In the genomic region with DNA sequence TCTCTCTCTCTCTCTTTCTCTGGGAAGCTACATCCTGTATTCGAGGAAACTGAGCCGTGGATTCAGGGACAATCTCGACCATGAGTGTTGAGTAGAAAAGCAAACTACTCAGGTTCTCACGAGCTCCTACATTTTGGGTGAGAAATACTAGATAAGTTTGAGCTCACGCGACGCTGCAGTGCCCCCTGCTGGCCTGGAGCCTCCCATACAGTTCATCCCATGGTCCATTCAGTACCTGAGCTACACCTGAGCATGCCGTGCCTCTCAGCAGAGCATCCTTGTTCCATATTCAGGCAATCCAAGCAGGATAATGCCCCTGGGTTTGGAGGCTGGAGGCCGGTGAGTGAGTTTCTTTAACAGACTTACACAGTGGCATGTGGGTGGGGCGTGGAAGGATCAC, we compare ENCODE assay signal across 9 mouse cellular contexts. TPM values are rescaled to one million over a fixed set of nuclear protein-coding genes. Genes with fewer than 3 reads are reported as not detected.
DNase-seq lines count a peak whose midpoint lies in the region; ATAC-seq and TF ChIP-seq lines count a peak whose summit lies in the region.
"Had no signal": no experiment of that assay in that cellular context is flagged by ENCODE, and none has a peak within 500 bp of the region (broad histone marks: within the 10 kb centered on the region; RNA-seq: fewer than 3 reads in every experiment).

No protein-coding gene starts in this region.

- DNase-seq in kidney, adult 18-20 months, result peak; percentile 73
- peak; percentile 37 to 46 for DNase-seq in adrenal gland, postnatal 4 days (ENCODE audit: low spot score in 2 of 2)
- DNase-seq in limb, embryonic 11.5 days (ENCODE audit: low spot score), result peak; percentile 85
- DNase-seq in testis, postnatal 14 days (ENCODE audit: low spot score), result peak; percentile 46

- no peak for ATAC-seq in kidney, embryonic 14.5 days (ENCODE audit: low FRiP score, low TSS enrichment)
- peak; percentile 85 to 87 for ATAC-seq in hematopoietic stem cell, adult 5-6 weeks (replicated peaks in 1 of 2; ENCODE audit: insufficient read depth in 1 of 2, low FRiP score in 2 of 2, low TSS enrichment in 1 of 2, low read depth in 1 of 2, poor library complexity in 2 of 2, severe bottlenecking in 2 of 2)
- 0 out of 2 replicates have a peak, but pooled peaks have one; percentile 31 for ATAC-seq in limb, embryonic 11.5 days (ENCODE audit: insufficient number of reproducible peaks, low FRiP score, low TSS enrichment, low read depth)
- peak; percentile 27; the same call in 1 of the 2 replicates for ATAC-seq in neural tube, embryonic 13.5 days (ENCODE audit: low read depth)

- no peaks in the 10 kb centered on the region for H3K9me3 ChIP-seq in kidney, embryonic 14.5 days (ENCODE audit: control insufficient read depth, low read length)
- no peaks in the 10 kb centered on the region for H3K9me3 ChIP-seq in limb, embryonic 11.5 days (ENCODE audit: control insufficient read depth, low read length)
- no peaks in the 10 kb centered on the region for H3K9me3 ChIP-seq in neural tube, embryonic 13.5 days

- TF ChIP-seq POLR2A in embryonic fibroblast, embryonic 13.5 days (IDR thresholded peaks at IDR 0.05; ENCODE audit: low read depth, low read length), result no peak

- no peak overlapping the region for H3K4me2 ChIP-seq in kidney, embryonic 14.5 days (replicated peaks; ENCODE audit: low read depth, low read length)
- H3K4me2 ChIP-seq in limb, embryonic 11.5 days (ENCODE audit: low read depth, severe bottlenecking), result no peak overlapping the region
- H3K4me2 ChIP-seq in neural tube, embryonic 13.5 days, result no peak overlapping the region

- peak; percentile 93 for TF ChIP-seq CTCF in embryonic fibroblast, embryonic 13.5 days (IDR thresholded peaks at IDR 0.05; ENCODE audit: borderline replicate concordance, insufficient read depth, low read length)

- H3K4me1 ChIP-seq in kidney, embryonic 14.5 days (ENCODE audit: control insufficient read depth, insufficient read depth, low read length), result no peaks in the 10 kb centered on the region
- no peaks in the 10 kb centered on the region for H3K4me1 ChIP-seq in embryonic fibroblast, embryonic 13.5 days (ENCODE audit: control insufficient read depth, insufficient read depth, low read length)
- no peaks in the 10 kb centered on the region for H3K4me1 ChIP-seq in limb, embryonic 11.5 days (ENCODE audit: control insufficient read depth, insufficient read depth, low read length)
- no peaks in the 10 kb centered on the region for H3K4me1 ChIP-seq in neural tube, embryonic 13.5 days (replicated peaks)

- 17% methylated on average over 10 of the region's 10 CpGs for WGBS in kidney, embryonic 14.5 days
- 19% methylated on average over 10 of the region's 10 CpGs for WGBS in limb, embryonic 11.5 days
- WGBS in neural tube, embryonic 13.5 days, result 22% methylated on average over 10 of the region's 10 CpGs

- no peaks in the 10 kb centered on the region for H3K36me3 ChIP-seq in kidney, embryonic 14.5 days (ENCODE audit: control insufficient read depth, insufficient read depth, low read length)
- H3K36me3 ChIP-seq in limb, embryonic 11.5 days (ENCODE audit: control insufficient read depth, insufficient read depth, low read length), result no peaks in the 10 kb centered on the region
- H3K36me3 ChIP-seq in neural tube, embryonic 13.5 days, result no peaks in the 10 kb centered on the region

- H3K4me3 ChIP-seq in kidney, embryonic 14.5 days (ENCODE audit: low read length), result no peak overlapping the region
- H3K4me3 ChIP-seq in embryonic fibroblast, embryonic 13.5 days (ENCODE audit: insufficient read depth, low read length), result no peak overlapping the region
- no peak overlapping the region for H3K4me3 ChIP-seq in limb, embryonic 11.5 days (ENCODE audit: low read depth, low read length)
- H3K4me3 ChIP-seq in neural tube, embryonic 13.5 days, result no peak overlapping the region

- H3K27me3 ChIP-seq in kidney, embryonic 14.5 days (ENCODE audit: control insufficient read depth, insufficient read depth, low read length), result no peaks in the 10 kb centered on the region
- no peaks in the 10 kb centered on the region for H3K27me3 ChIP-seq in limb, embryonic 11.5 days (ENCODE audit: control insufficient read depth, insufficient read depth, low read length)
- H3K27me3 ChIP-seq in neural tube, embryonic 13.5 days, result no peaks in the 10 kb centered on the region

- no peak overlapping the region for H3K9ac ChIP-seq in kidney, embryonic 14.5 days (ENCODE audit: low read depth, low read length)
- no peak overlapping the region for H3K9ac ChIP-seq in limb, embryonic 11.5 days (ENCODE audit: low read length)
- no peak overlapping the region for H3K9ac ChIP-seq in neural tube, embryonic 13.5 days

- H3K27ac ChIP-seq in kidney, embryonic 14.5 days (ENCODE audit: low read depth, low read length), result no peak overlapping the region
- no peak overlapping the region for H3K27ac ChIP-seq in embryonic fibroblast, embryonic 13.5 days (ENCODE audit: insufficient read depth, low read length)
- H3K27ac ChIP-seq in limb, embryonic 11.5 days (replicated peaks; ENCODE audit: low read depth, low read length), result no peak overlapping the region
- H3K27ac ChIP-seq in neural tube, embryonic 13.5 days (replicated peaks), result no peak overlapping the region
- H3K27ac ChIP-seq: macrophage had no signal

RNA-seq across cellular contexts. Expression of gene Lysmd4, which starts 22.9 kb away (rescaled TPM):
- polyA plus RNA-seq in kidney, embryonic 14.5 days (2014; fragmentation: Nextera tagmentation; extraction: Ambion mirVana), result 9.4 and 12.7 TPM in 2 replicates
- 10 to 100 TPM; 13.8 to 16.9 TPM for total RNA-seq in adrenal gland, postnatal 4 days (2021)
- polyA plus RNA-seq in embryonic fibroblast, embryonic 13.5 days (2011; ENCODE audit: insufficient read length, low read depth, missing spikeins), result 6.7 and 10.6 TPM in 2 replicates
- 5.0 and 6.6 TPM in 2 replicates for total RNA-seq in hematopoietic stem cell, adult 5-6 weeks (2017)
- 10.8 and 11.6 TPM in 2 replicates for polyA plus RNA-seq in limb, embryonic 11.5 days (2014; fragmentation: Nextera tagmentation; extraction: Ambion mirVana)
- polyA plus RNA-seq in neural tube, embryonic 13.5 days (2015; fragmentation: Nextera tagmentation; extraction: Ambion mirVana), result 32.7 and 37.4 TPM in 2 replicates
